Mouse (Mus musculus) ovary, adult 18-20 months (tissue): ENCODE data around the gene Terf2.
"Not testable (repeated sequence)": the region's sequence is repeated elsewhere in the genome, so short reads cannot be mapped to it uniquely, and the experiment has no call there.

Source experiments
- DNase-seq: peaks from one replicate; pipeline ENCODE4 v3.0.0; 2022; ENCODE audit warnings: low spot score, mixed read lengths

Gene Terf2

DNA sequence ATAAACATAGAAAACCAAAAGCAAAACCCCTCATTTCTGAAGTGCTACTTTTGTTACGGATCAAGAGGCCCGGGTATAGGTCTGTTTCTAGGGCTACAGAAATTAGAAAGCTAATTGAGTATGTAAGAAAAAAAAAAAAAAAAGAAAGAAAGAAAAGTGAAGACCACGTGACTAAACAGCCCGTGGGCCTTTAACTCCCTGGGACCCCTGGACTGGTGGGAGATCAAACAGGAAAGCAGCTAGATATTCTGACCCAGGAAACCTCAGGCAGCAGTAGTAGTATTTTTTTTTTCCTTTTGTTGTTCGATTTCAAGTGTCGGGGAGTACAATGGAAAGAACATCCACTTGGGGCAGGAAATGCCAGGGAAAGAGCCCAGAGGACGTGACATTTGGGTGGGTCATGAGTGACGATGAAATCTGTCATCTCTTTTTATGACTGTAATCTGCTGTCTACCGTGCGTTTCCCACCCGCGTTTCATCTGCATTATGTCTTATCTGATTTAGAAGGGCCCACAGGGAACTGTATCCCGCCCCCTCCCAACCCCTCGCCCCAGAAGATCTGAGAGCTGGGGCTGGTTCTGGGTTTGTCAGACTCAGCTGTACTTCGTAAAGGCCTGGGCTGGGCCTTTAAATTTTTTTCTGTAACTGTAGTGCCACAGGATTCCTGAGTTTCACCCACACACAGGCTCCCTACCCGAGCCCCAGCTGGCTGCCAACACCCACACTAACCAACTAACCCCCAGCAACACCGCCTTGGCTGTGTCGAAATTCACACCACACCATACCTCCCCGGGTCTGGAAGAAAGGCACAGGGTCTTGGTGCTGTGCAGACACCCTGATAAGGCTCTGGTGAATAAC, 18.0 kb upstream of the Terf2 start:
- no peak for DNase-seq

DNA sequence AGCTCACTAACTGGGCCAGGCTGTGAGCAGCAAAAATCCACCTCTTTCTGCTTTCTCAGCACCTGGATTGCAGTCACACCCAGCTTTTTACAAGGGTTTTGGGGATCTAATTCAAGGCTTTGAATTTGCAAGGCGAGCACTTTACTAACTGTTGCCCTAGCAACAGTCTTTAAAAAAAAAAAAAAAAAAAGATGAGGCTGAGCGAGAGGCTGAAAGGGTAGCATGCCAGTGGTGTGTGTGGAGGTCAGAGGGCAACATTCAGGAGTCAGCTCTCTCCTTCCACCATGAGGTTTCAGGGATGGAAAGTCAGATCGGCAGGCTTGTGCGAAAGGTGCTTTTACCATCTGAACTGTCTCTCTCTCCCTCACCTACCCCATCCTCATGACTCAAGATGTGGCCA, 16.9 kb upstream of the Terf2 start:
- no peak for DNase-seq

DNA sequence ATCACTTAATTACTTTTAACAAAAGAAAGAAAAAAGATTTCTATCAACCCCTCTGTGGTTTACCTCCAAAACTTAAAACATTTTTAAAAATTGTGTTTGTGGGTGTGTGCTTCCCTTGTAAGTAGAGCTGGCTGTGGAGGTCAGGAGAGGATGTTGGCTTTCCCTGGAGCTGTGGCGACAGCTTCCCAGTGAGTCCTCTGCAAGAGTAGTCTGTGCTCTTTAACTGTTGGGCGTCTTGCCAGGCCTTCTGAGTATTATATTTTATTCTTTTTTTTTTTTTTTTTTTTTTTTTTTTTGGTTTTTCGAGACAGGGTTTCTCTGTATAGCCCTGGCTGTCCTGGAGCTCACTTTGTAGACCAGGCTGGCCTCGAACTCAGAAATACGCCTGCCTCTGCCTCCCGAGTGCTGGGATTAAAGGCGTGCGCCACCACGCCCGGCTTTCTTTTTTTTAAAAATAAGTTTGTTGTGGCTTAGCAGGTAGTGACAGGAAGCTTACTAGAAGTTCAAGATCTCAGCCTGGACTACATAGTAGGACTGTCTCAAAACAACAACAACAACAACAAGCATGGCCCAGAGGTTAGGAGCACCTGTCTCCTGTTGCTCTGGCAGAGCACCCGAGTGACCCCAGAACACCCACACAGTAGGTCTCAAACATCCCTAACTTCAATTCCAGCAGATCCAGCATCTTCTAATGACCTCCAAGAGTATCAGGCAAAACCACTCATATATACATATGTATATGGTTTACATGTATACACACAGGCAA, 15.2 kb upstream of the Terf2 start:
- DNase-seq, result no peak

DNA sequence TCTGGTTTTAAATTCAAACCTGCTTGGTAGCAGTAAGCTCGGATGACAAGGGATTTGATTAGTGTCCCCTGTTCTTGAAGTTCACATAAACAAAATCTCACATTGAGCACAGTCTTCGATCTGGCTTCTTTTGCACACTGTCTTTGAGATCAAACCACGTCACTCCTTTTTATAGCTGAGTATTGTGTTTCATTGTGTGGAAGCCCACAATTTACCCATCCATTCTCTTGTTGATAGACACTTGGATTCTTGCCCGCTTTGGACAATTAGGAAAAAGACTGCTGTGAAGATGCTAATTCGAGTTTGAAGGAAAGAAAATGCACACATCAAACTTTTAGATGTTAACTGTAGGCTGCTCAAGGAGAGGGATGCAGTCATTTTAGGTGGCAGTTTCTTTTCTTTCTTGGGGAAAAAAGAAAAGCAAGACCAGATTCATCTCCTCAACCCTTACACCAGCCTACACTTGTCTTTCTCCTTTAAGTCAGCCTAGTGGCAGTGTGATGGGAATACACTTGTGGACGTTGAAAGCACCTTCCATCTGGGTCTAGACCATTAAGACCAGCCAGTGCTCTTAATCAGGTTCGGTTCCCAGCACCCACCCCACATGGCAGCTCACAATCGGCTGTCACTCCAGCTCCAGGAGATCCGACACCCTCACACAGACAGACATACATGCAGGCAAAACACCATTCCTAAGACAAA, 14.4 kb upstream of the Terf2 start:
- no peak for DNase-seq

DNA sequence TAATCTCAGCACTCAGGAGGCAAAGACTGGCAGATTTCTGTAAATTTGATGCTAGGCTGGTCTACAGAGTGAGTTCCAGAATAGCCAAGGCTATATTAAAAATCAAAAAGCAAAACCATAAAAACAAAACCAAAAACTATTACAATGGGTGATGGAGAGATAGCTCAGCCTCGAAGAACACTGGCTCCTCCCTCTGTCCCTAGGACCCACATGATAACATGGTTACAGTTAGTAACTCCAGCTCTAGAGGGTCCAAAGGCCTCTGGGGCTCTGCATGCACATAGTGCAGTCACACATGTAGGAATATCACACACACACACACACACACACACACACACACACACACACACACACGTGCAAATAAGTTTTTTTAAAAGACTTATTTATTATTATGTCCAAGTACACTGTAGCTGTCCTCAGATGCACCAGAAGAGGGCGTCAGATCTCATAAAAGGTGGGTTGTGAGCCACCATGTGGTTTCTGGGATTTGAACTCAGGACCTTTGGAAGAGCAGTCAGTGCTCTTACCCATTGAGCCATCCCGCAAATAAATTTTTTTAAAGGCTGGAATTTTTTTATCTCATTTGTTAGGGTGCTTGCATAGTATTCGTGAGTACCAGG, 13.6 kb upstream of the Terf2 start:
- no peak for DNase-seq

DNA sequence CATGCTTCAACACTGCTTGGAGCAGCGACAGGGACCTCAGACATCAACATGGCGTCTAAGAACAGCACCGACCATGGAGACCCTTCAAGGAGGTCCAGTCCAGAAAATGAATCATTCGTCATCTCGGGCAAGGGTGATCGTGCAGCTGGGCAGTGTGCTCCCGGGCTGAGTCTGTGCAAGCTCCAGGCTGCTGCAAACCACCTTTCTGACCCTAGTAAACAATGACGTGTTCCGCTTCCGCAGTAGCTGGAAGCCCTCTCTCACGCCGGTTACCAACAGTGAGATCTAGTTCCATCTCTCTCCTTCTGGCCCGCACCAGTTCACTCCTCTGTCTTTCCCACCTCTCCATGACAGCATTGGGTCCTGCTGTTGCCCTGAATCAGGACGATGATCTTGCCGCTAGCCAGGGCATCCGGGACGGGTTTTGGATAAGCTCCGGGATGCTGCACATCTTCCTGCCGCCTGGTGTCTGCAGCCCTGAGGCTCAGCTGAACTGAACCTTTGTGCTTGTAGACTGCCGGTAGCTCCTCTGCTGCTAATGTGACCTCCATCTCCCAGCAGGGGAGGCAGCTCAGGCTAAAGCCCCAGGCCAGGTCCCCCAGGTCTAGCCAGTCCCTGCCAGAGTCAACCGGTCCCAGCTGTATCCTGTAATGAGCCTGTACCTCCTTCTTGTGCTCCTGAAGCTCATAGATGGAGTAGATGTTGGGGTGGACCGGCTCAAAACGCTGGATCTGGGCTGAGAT, 12.8 kb upstream of the Terf2 start:
- DNase-seq, result no peak

DNA sequence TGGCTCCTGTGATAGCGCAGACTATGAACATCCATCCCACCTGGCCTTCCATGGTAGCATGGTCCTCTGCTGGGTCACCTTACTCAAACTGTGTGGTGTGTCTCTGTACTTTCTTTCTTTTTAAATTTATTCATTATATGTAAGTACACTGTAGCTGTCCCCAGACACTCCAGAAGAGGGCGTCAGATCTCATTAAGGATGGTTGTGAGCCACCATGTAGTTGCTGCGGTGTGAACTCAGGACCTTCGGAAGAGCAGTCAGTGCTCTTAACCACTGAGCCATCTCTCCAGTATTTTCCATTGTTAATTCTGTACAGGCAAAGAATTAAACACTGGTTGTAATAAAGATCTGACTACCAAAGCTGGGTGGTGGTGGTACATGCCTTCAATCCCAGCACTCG, 11.7 kb upstream of the Terf2 start:
- DNase-seq, result not testable (repeated sequence)

DNA sequence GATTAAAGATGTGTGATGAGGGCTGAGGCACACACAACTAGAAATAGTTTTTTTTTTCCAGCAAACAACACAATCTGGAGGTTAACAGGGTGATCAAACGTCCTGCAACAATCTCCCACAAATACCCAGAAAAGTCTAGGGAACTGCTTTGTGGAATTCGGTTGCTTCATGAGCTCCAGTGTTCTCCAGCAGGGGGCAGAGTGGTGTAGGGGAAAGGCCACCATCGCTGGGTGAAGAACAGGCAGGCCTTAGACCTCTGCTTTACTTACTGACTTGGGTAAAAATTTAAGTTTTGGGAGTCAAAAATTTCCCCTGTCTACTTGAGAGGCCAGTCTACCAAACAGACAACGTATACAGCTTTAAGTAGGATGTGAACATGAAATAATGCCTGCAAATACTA, 8.2 kb upstream of the Terf2 start:
- peak; percentile 43 for DNase-seq

DNA sequence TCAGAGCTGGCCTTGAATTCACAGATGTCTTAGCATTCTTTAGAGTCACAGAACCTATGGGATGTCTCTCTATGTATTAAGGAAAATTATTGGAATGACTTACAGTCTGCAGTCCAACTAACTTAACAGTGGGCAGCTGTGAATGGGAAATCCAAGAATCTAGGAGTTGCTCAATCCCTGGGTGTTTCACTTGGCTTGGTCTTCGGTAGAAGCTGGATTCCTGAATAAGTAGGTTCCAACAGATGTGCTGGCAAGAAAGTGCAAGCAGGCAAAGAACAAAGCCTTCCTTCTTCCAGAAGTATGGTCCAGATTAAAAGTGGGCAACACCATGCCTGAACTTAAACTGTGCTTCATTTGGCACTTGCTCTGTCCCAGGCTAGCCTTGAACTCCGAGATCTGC, 4.3 kb upstream of the Terf2 start:
- DNase-seq, result no peak

DNA sequence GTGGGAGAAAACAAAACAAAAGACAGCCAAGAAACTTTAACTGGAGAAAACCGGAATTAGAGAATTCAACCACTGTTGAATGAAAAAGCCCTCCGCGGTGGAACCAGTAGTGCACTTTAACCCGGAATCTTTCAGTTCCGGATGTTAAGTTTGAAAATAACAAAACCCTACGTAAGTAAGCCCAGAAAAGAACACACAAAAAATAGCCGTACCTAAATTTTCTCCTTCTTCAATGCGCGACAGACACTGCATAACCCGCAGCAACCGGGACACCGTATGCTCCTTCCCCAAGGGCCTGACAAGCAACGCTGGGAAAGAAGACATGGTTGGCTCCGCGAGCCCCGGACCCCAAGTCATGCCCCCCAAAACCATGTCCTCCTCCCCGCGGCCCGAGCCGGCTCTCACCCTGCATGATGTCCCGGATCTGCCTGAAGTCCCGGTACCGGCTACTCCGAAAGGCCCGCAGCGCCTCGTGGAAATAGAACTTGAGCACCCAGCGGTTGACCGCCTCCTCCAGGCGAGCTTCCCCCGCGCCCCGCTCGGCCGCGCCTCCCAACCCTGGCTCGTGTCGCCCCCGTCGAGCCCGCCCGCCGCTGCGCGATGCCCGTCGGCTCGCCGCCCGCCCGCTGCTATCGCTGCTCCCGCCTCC, 506 bp downstream of the Terf2 start:
- DNase-seq, result no peak

DNA sequence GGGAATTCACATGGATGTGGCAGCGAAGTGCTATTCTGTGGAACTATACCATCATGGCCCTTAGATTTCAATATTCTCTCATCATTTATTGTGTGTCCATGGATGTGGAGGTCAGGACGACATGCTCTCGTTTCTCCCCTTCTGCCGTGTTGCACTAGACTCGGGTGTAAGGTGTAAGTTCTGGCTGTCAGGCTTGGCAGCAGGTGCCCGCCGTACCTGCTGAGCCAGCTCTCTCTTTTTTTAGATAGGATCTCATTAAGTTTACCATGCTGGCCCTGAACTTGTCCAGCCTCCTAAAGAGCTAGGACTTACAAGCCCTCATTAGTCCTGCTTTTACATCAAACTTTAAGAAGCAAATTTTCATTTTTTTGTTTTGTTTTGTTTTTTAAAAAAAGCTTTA, 5.8 kb downstream of the Terf2 start:
- no peak for DNase-seq

DNA sequence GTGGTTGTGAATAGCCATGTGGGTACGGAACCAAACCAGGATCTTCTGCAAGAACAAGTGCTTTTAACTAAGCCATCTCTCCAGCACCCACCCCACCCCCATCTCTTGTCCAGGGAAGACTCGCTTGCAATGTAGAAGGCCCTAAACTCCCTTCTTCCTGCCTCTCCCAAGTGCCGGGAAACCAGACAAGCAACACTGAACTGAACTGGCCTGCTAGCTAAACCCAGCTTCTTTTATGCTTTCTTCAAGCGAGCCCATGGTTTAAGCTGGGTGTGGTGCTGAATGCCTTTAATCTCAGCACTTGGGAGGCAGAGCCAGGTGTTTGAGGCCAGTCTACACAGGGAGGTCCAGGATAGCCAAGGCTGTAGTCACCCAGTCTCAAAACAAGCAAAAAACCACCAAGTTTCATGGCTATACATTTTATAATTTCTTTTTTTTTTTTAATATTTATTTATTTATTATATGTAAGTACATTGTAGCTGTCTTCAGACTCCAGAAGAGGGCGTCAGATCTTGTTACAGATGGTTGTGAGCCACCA, 7.8 kb downstream of the Terf2 start:
- no peak for DNase-seq

DNA sequence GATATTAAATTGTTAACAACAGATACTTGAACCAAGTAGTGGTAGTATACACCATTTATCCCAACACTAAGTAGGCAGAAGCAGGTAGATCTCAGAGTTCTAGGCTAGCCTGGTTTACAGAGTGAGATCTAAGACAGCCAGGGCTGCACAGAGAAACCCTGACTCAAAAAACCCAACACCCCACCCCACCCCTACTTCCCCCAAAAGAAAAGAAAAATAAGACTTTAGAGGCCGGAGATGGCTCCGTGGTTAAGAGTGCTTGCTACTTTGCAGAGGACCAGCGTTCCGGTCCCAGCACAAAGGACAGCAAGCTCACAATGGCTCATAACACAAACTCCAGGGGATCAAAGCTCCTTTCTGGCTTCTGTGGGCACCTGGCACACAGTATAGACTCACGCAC, 10.3 kb downstream of the Terf2 start:
- no peak for DNase-seq

DNA sequence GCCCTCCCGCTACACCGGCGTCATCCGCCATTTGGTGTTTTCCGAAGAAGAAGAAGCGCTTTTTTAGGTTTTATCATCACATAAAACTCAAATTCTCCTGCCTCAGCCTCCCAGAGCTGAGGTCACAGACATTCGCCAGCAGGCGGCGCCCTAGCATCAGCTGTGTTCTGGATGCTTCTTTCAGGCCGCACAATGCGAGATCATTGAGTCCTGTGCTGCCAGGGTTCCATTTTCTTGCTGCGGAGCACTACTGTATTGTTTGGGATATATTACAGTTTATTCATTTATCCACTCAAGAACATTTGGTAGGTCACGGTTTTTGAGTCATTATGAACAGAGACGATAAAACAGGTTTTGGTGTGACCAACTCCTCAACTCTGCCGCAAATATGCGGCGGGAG, 11.0 kb downstream of the Terf2 start:
- DNase-seq, result no peak

DNA sequence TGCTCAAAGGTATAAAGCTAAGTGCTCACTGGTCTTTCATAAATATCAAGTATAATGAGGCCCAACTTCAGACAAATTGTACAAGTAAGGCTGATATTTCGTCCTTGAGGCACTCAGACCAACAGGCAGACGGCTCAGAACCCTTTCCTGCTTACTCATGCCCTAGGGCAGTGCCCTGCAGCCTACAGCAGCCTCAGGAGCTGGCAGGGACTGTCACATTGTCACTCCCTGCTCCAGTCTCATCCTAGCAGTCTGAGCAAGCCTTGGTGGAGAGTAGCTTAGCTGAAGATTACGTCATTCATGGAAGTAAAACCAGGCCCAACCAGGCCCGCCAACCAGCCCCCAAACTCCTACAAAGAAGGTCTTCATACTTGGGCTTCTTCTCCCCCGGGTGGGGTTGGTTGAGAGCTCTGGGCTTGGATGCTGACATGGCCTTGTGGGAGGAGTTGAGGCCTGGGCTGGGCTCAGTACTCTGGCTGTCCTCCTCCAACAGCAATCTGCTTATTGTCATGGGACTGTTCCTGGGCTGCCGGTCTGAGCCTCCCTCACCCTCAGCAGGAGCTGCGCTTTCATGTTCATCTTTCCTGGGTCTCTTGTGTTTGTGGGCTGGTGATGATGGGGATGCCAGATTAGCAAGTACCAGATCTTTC, 20.0 kb downstream of the Terf2 start:
- DNase-seq, result no peak

DNA sequence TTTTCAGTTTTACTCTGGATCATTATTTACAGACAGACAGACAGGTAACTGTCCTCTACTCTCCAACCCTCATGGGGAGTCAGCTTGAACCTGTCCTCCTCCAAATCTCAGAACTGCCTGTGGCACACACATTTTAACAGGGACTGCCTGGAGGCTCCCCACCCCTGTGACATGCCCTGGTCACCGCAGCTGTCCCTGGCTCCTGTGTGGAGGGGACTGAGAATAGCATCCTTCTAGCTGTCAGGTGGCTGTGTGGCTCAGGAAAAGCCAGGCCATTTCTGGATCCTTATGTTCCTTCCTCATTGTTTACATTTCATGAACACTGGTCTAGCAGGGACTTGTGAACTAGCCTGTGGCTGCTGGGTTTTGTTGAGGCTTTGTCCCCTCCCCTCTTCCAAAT, 22.2 kb downstream of the Terf2 start:
- no peak for DNase-seq

DNA sequence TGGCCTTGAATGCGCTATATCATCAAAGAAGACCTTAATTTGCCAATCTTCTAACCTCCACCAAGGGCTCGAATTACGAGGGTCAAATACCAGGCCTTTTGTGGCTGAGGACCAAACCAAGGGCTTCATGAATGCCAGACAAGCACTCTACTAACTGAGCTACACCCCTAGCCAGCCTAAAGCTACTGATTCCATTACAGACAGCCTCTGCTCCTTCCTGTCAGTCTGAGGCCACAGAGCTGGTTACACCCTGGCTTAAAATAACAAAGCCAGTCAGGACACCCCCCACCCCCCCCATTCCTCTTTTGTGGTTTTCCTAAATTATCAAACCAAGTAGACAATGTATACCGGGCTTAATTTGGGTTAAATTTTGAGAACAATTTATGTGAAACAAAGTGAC, 22.6 kb downstream of the Terf2 start:
- DNase-seq, result no peak

DNA sequence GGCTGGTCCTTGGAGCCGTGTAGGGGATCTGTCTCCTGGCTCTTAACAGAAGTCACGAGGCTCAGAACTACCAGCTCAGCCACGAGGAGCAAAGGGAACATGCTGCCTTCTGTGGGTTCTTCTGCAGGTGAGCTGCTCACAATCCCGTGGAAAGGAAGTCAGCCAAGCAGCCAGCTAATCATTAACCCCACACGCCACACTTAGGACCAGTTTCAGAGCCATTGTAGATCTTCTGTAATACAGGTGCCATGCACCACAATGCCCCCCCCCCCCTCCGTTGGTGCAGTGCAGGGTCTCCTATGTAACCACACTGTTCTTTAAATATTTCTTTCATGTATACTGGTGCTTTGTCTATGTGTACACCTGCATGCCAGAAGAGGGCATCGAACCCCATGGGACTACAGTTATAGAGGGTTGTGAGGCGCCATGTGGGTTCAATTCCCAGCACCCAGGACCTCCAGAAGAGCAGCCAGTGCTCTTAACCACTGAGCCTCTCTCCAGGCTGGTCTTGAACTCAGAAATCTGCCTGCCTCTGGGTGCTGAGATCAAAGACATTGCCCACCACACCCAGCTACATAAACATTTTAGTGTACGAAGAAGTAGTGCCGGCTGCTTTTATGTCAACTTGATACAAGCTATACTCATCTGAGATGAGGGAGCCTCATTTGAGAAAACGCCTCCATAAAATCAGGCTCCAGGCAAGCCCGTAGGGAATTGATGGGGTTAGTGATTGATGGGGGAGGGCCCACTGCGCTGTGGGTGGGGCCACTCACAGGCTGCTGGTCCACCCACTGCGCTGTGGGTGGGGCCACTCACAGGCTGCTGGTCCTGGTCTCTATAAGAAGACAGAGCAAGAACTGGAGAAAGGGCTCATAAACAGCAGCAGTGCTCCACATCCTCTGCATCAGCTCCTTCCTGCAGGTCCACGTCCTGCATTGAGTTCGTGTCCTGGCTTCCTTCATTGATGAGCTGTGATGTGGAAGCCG, 30.5 kb downstream of the Terf2 start, which contains the start of gene Tmed6:
TSS of gene Tmed6 (minus strand) at position 134 of the 986 bp plus-strand sequence.
- DNase-seq, result no peak

DNA sequence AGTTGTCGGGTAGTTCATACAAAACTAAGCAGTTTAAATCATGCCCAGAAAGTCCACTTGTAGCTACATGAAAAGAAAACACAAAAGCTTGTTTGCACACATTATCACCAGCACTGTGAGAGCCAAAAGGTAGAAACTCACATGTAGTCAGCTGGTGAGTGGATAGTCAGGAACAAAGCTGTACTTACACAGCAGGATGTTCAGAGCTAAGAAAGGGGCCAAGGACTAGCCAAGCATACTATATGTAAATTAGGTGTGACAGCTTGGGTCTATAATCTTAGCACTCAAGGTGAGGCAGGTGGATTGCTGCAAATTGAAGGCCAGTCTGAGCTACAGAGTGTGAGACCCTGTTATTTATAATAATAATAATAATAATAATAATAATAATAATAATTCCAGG, 33.7 kb downstream of the Terf2 start:
- no peak for DNase-seq
